ENCODE assay signal across 19 mouse cellular contexts in the genomic region with DNA sequence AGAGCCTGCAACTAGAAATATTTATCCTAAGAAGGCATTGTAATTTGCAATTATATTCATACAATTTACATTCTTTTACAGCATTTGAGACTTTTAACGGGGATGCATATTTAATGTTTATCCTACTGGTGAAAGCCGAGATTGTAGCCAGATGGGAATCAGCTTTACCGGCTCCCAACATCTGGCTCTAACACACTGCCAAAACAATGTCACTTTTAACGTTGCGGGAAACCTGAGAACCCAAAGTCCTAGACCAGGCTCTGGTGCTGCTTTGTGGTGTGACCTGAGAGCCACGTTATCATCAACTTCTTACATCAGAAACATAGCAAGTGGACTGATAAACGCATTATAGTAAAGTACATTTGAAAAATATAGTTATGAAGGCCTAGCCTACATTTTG. TPM values are rescaled to one million over a fixed set of nuclear protein-coding genes. Genes with fewer than 3 reads are reported as not detected.
DNase-seq lines count a peak whose midpoint lies in the region; ATAC-seq and TF ChIP-seq lines count a peak whose summit lies in the region.
"Had no signal": no experiment of that assay in that cellular context is flagged by ENCODE, and none has a peak within 500 bp of the region (broad histone marks: within the 10 kb centered on the region; RNA-seq: fewer than 3 reads in every experiment).

No protein-coding gene starts in this region.

- H3K4me2 ChIP-seq in hindbrain, embryonic 11.5 days (replicated peaks; ENCODE audit: low read depth, low read length): no peak overlapping the region
- H3K4me2 ChIP-seq in hindbrain, embryonic 12.5 days (replicated peaks): no peak overlapping the region
- no peak overlapping the region for H3K4me2 ChIP-seq in lung, embryonic 15.5 days
- H3K4me2 ChIP-seq in stomach, embryonic 15.5 days: no peak overlapping the region
- H3K4me2 ChIP-seq: liver, embryonic 12.5 days; midbrain, embryonic 12.5 days had no signal

- H3K4me1 ChIP-seq in hindbrain, embryonic 11.5 days (replicated peaks; ENCODE audit: control insufficient read depth, insufficient read depth, low read length): no peaks in the 10 kb centered on the region
- peaks cover 4% of the 10 kb centered on the region for H3K4me1 ChIP-seq in hindbrain, embryonic 12.5 days
- H3K4me1 ChIP-seq in lung, embryonic 15.5 days: peaks cover 27% of the 10 kb centered on the region
- H3K4me1 ChIP-seq in lung, adult 2 months (ENCODE audit: control insufficient read depth, insufficient read depth, low read length): no peaks in the 10 kb centered on the region
- peaks cover 9% of the 10 kb centered on the region; the same call in 1 of the 2 replicates for H3K4me1 ChIP-seq in stomach, embryonic 15.5 days

- no peaks in the 10 kb centered on the region for H3K36me3 ChIP-seq in hindbrain, embryonic 11.5 days (ENCODE audit: control insufficient read depth, insufficient read depth, low read length)
- no peaks in the 10 kb centered on the region; the same call in 1 of the 2 replicates for H3K36me3 ChIP-seq in hindbrain, embryonic 12.5 days
- no peaks in the 10 kb centered on the region for H3K36me3 ChIP-seq in lung, embryonic 15.5 days
- no peaks in the 10 kb centered on the region; the same call in 1 of the 2 replicates for H3K36me3 ChIP-seq in stomach, embryonic 15.5 days
- H3K36me3 ChIP-seq: heart, embryonic 10.5 days; midbrain, embryonic 12.5 days had no signal

- H3K27me3 ChIP-seq in hindbrain, embryonic 11.5 days (ENCODE audit: control insufficient read depth, insufficient read depth, low read length): no peaks in the 10 kb centered on the region
- H3K27me3 ChIP-seq in hindbrain, embryonic 12.5 days: no peaks in the 10 kb centered on the region
- H3K27me3 ChIP-seq in lung, embryonic 15.5 days: no peaks in the 10 kb centered on the region
- H3K27me3 ChIP-seq in stomach, embryonic 15.5 days (replicated peaks): no peaks in the 10 kb centered on the region
- H3K27me3 ChIP-seq: liver, embryonic 12.5 days; midbrain, embryonic 12.5 days; Patski had no signal

- TF ChIP-seq CTCF in lung, adult 2 months (IDR thresholded peaks at IDR 0.05; ENCODE audit: insufficient read depth, low read length): no peak

- no peak overlapping the region for H3K27ac ChIP-seq in hindbrain, embryonic 11.5 days (ENCODE audit: low read depth, low read length)
- no peak overlapping the region for H3K27ac ChIP-seq in hindbrain, embryonic 12.5 days
- H3K27ac ChIP-seq in lung, embryonic 15.5 days: peak overlapping the region; percentile 39; the same call in 1 of the 2 replicates
- peak overlapping the region; percentile 42 for H3K27ac ChIP-seq in stomach, embryonic 15.5 days
- H3K27ac ChIP-seq: heart, embryonic 10.5 days; liver, embryonic 12.5 days; midbrain, embryonic 12.5 days had no signal

- no peak overlapping the region for H3K9ac ChIP-seq in hindbrain, embryonic 11.5 days (ENCODE audit: low read depth, low read length)
- no peak overlapping the region for H3K9ac ChIP-seq in hindbrain, embryonic 12.5 days
- H3K9ac ChIP-seq in lung, embryonic 15.5 days: no peak overlapping the region
- no peak overlapping the region for H3K9ac ChIP-seq in stomach, embryonic 15.5 days
- H3K9ac ChIP-seq: liver, embryonic 12.5 days; midbrain, embryonic 12.5 days had no signal

- 60% methylated on average over 7 of the region's 7 CpGs for WGBS in hindbrain, embryonic 11.5 days
- WGBS in hindbrain, embryonic 12.5 days: 58% methylated on average over 7 of the region's 7 CpGs
- WGBS in lung, embryonic 15.5 days: 27% methylated on average over 7 of the region's 7 CpGs
- WGBS in lung, adult 2 months: 51% methylated on average over 7 of the region's 7 CpGs
- 39% methylated on average over 7 of the region's 7 CpGs for WGBS in stomach, embryonic 15.5 days

- TF ChIP-seq POLR2A in lung, adult 2 months (IDR thresholded peaks at IDR 0.05; ENCODE audit: borderline replicate concordance, extremely low read depth, low read depth, low read length): no peak

- H3K9me3 ChIP-seq in hindbrain, embryonic 11.5 days (ENCODE audit: control insufficient read depth, low read length): no peaks in the 10 kb centered on the region
- no peaks in the 10 kb centered on the region for H3K9me3 ChIP-seq in hindbrain, embryonic 12.5 days (replicated peaks)
- H3K9me3 ChIP-seq in lung, embryonic 15.5 days: no peaks in the 10 kb centered on the region
- no peaks in the 10 kb centered on the region for H3K9me3 ChIP-seq in stomach, embryonic 15.5 days
- H3K9me3 ChIP-seq: heart, embryonic 10.5 days; liver, embryonic 12.5 days; midbrain, embryonic 12.5 days had no signal

- DNase-seq in hindbrain, embryonic 11.5 days (ENCODE audit: low spot score): peak; percentile 14
- DNase-seq in lung, adult 2 months: no peak
- DNase-seq in forelimb bud, embryonic 11.5 days (ENCODE audit: low read depth, low spot score): peak; percentile 85
- no peak for DNase-seq in thymus, adult 18-20 months
- DNase-seq in adrenal gland, postnatal 36 days: no peak
- DNase-seq: gastrocnemius, postnatal 14 days; heart, postnatal 14 days; kidney, adult 11 months; right cerebral cortex, adult 18-20 months; thymus, postnatal 4 days had no signal

- H3K4me3 ChIP-seq in hindbrain, embryonic 11.5 days (ENCODE audit: low read depth, low read length): no peak overlapping the region
- H3K4me3 ChIP-seq in hindbrain, embryonic 12.5 days: no peak overlapping the region
- no peak overlapping the region for H3K4me3 ChIP-seq in lung, embryonic 15.5 days
- H3K4me3 ChIP-seq in lung, adult 2 months (replicated peaks; ENCODE audit: extremely low read depth, low read depth, low read length): no peak overlapping the region
- H3K4me3 ChIP-seq in stomach, embryonic 15.5 days (replicated peaks): no peak overlapping the region
- H3K4me3 ChIP-seq: erythroblast, embryonic 14.5 days; heart, embryonic 10.5 days; liver, embryonic 12.5 days; midbrain, embryonic 12.5 days had no signal

- ATAC-seq in hindbrain, embryonic 11.5 days (ENCODE audit: low FRiP score): no peak
- ATAC-seq in hindbrain, embryonic 12.5 days (ENCODE audit: low FRiP score): no peak
- ATAC-seq in lung, embryonic 15.5 days (ENCODE audit: borderline replicate concordance, extremely low read depth, low FRiP score, low TSS enrichment): no peak
- peak; percentile 54; the same call in 1 of the 2 replicates for ATAC-seq in stomach, embryonic 15.5 days (ENCODE audit: insufficient read depth, low FRiP score, low read depth)
- ATAC-seq: forebrain, embryonic 16.5 days; liver, embryonic 12.5 days; Patski had no signal

RNA-seq across cellular contexts. Expression of a gene that starts 5.5 kb away (rescaled TPM):
- 7.7 and 8.4 TPM in 2 replicates for polyA plus RNA-seq in hindbrain, embryonic 11.5 days (2014; fragmentation: Nextera tagmentation; extraction: Ambion mirVana)
- 9.1 and 9.8 TPM in 2 replicates for polyA plus RNA-seq in hindbrain, embryonic 12.5 days (2016; fragmentation: Nextera tagmentation; extraction: Ambion mirVana)
- polyA plus RNA-seq in lung, embryonic 15.5 days (2015; fragmentation: Nextera tagmentation; extraction: Ambion mirVana): 8.1 and 9.3 TPM in 2 replicates
- 3.7 and 5.5 TPM in 2 replicates for polyA plus RNA-seq in lung, adult 2 months (2012; rRNA removed)
- 6.8 and 7.1 TPM in 2 replicates for polyA plus RNA-seq in stomach, embryonic 15.5 days (2015; fragmentation: Nextera tagmentation; extraction: Ambion mirVana)
- total RNA-seq in adrenal gland, postnatal 36 days (2021): 10 to 100 TPM; 11.0 to 12.9 TPM

RNA-seq across cellular contexts. Expression of a gene that starts 23.3 kb away (rescaled TPM):
- polyA plus RNA-seq in hindbrain, embryonic 11.5 days (2014; fragmentation: Nextera tagmentation; extraction: Ambion mirVana): 71.4 and 73.8 TPM in 2 replicates
- polyA plus RNA-seq in hindbrain, embryonic 12.5 days (2016; fragmentation: Nextera tagmentation; extraction: Ambion mirVana): 62.2 and 67.9 TPM in 2 replicates
- polyA plus RNA-seq in lung, embryonic 15.5 days (2015; fragmentation: Nextera tagmentation; extraction: Ambion mirVana): 53.8 and 55.5 TPM in 2 replicates
- polyA plus RNA-seq in lung, adult 2 months (2012; rRNA removed): 6.3 and 8.7 TPM in 2 replicates
- polyA plus RNA-seq in stomach, embryonic 15.5 days (2015; fragmentation: Nextera tagmentation; extraction: Ambion mirVana): 52.6 and 55.6 TPM in 2 replicates
- 10 to 100 TPM; 28.4 to 37.7 TPM for total RNA-seq in adrenal gland, postnatal 36 days (2021)

RNA-seq across cellular contexts. Expression of a gene that starts 23.5 kb away (rescaled TPM):
- 1.2 and 1.5 TPM in 2 replicates for polyA plus RNA-seq in hindbrain, embryonic 11.5 days (2014; fragmentation: Nextera tagmentation; extraction: Ambion mirVana)
- 1.3 and 1.4 TPM in 2 replicates for polyA plus RNA-seq in hindbrain, embryonic 12.5 days (2016; fragmentation: Nextera tagmentation; extraction: Ambion mirVana)
- 1.7 TPM in 2 replicates for polyA plus RNA-seq in lung, embryonic 15.5 days (2015; fragmentation: Nextera tagmentation; extraction: Ambion mirVana)
- polyA plus RNA-seq in lung, adult 2 months (2012; rRNA removed): 1.5 and 1.7 TPM in 2 replicates
- 2.2 TPM in 2 replicates for polyA plus RNA-seq in stomach, embryonic 15.5 days (2015; fragmentation: Nextera tagmentation; extraction: Ambion mirVana)
- 1 to 10 TPM; 1.1 to 1.9 TPM for total RNA-seq in adrenal gland, postnatal 36 days (2021)

RNA-seq across cellular contexts. Expression of a gene that starts 45.7 kb away (rescaled TPM):
- 90.0 and 103 TPM in 2 replicates for polyA plus RNA-seq in hindbrain, embryonic 11.5 days (2014; fragmentation: Nextera tagmentation; extraction: Ambion mirVana)
- 78.0 and 82.4 TPM in 2 replicates for polyA plus RNA-seq in hindbrain, embryonic 12.5 days (2016; fragmentation: Nextera tagmentation; extraction: Ambion mirVana)
- 88.2 and 94.9 TPM in 2 replicates for polyA plus RNA-seq in lung, embryonic 15.5 days (2015; fragmentation: Nextera tagmentation; extraction: Ambion mirVana)
- polyA plus RNA-seq in lung, adult 2 months (2012; rRNA removed): 92.1 and 92.6 TPM in 2 replicates
- 76.7 and 78.1 TPM in 2 replicates for polyA plus RNA-seq in stomach, embryonic 15.5 days (2015; fragmentation: Nextera tagmentation; extraction: Ambion mirVana)
- 10 to 100 TPM; 82.1 to 85.3 TPM for total RNA-seq in adrenal gland, postnatal 36 days (2021)

Comparison
In these comparisons a context has a peak if more than half of its experiments do, and no peak if none do; other contexts are left out.
1. DNase-seq: peak in hindbrain, embryonic 11.5 days (single experiment) and forelimb bud, embryonic 11.5 days (single experiment); none in lung, adult 2 months (single experiment), thymus, adult 18-20 months (0 of 2) and adrenal gland, postnatal 36 days (0 of 2).
2. H3K27ac ChIP-seq: peak in lung, embryonic 15.5 days (single experiment) and stomach, embryonic 15.5 days (single experiment); none in hindbrain, embryonic 11.5 days (single experiment) and hindbrain, embryonic 12.5 days (single experiment).